Mouse (Mus musculus) embryo, embryonic 11 days (tissue): ENCODE results near the gene Klc4.

ENCODE experiments used
- DNase-seq: peaks from one replicate; pipeline ENCODE4 v3.0.0-alpha.2; 2015

The Klc4 gene

GRCm38 (mm10) chr17:46645561-46646321 is at the start of gene Klc4, which contains the start of gene Mrpl2:
TSS of gene Klc4 (minus strand) at chr17:46646022.
TSS of gene Mrpl2 (plus strand) at chr17:46646229.
- DNase-seq: peak; percentile 97

DNA sequence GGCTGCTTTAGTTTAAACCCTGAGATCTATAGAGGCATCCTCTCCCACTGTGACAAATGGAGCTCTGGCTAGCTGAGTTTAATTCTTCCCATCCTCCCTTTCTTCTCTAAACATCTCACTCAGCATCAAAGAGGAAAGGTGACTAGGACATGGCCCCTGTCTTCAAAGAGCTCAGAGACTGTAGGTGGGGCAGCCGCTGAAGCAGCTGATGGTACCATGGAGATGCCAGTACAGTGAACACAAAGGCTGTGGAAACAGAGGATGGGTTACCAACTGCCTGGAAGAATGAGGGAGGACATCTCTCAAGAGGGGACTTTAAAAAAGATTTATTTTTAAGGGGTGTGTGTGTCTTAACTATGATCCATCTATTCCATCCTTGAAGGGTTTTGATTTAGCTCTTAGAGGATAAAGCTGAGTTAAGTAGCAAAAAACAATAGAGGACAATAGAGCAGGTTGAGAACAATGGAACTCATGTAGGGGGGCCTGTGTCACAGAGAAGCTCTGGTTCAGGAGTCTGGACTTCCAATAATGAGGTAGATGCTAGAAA is 48.8 kb upstream of the Klc4 start:
- no peak for DNase-seq

DNA sequence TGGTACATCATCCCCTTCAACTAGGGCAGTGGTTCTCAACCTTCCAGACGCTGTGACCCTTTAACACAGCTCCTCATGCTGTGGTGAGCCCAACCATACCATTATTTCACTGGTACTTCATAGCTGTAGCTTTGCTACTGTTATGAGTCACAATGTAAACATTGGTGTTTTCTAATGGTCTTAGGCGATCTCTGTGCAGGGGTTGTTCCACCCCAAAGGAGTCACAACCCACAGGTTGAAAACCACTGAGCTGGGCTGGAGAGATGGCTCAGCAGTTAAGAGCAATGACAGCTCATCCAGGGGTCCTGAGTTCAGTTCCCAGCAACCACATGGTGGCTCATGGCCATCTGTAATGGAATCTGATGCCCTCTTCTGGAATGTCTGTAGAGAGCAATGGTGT is 45.6 kb upstream of the Klc4 start:
- no peak for DNase-seq

- no peak for DNase-seq
These were observed 44.8 kb upstream of the Klc4 start for GRCm38 (mm10) chr17:46690665-46691064.

DNA sequence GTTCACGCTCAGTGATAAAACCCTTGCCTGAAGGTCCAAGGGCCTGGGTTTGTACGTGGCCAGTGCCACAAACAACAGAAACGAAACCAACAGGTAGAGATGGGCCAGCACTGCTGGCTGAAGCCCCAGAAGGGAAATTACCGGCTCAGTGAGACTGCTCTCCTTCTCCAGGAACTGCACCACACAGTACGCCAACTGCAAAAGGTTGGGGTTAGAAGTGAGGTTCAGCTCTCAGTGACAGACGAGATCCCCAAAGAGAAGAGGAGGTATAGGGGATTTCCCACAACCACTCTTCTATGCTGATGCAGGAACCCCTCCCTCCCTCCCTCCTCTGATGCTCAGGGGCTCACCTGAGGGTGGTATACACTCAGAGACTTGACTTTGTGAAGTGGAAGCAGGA is 40.1 kb upstream of the Klc4 start:
- DNase-seq: no peak

DNA sequence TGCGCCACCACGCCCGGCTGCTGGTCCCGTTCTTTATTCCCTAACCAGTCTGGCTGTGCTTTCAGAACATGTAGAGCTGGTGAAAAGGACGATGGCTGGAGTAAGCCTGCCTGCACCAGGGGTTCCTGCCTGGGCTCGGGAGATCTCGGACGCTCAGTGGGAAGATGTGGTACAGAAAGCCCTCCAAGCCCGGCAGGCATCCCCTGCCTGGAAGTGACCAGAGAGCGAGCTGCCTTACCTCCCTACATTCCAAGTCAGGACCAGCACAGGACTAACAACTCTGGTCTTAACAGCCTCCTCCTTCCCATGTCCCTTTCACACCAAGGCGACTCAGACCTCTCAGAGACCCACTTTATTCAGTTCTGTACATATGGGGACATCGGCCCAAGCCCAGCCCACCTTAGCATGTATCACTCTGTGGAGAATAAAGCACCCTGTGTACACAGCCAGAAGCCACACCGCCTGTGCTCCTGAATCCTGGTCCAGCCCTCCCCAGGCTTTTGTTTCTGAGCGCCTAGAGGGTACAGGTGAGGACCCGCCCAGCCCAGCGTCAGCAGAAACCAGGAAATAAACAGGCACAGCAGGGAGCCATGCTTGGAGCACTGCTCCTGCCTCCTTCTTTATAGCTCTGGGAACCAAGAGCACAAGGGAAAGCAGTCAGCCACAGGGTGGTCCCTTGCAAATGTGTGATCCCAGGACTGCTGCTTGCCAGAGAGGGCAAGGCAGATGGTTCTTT is 37.0 kb upstream of the Klc4 start:
- DNase-seq: no peak

DNA sequence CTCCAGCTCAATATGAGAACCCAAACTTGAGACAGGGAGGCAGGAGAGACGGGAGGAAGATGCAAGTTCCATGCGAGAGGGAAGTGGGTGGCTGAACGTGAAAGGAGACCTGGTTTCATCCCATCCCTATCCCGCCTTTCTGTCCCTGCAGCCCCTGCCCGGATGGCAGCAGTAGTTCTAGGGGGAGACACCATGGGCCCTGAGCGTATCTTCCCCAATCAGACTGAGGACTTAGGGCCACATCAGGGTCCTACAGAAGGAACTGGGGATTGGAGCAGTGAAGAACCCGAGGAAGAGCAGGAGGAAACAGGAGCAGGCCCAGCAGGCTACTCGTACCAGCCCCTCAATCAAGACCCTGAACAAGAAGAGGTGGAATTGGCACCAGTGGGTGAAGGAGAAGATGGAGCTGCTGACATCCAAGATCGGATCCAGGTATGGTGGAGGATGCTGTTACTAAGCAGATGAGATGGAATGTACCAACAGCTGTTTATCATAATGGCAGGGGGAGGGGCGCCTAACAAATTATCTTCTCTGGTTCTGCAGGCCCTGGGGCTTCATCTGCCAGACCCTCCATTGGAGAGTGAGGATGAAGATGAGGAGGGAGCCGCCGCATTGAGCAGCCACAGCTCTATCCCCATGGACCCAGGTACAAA is 35.8 kb upstream of the Klc4 start:
- DNase-seq: no peak

- peak; percentile 99 for DNase-seq
These were observed 35.0 kb upstream of the Klc4 start, which contains the start of gene Klhdc3 for GRCm38 (mm10) chr17:46680760-46681373. TSS of gene Klhdc3 (minus strand) at chr17:46680914.

- peak; percentile 70 for DNase-seq
These were observed 34.3 kb upstream of the Klc4 start for GRCm38 (mm10) chr17:46679843-46680759.

- no peak for DNase-seq
These were observed 33.1 kb upstream of the Klc4 start for GRCm38 (mm10) chr17:46678911-46679310.

DNA sequence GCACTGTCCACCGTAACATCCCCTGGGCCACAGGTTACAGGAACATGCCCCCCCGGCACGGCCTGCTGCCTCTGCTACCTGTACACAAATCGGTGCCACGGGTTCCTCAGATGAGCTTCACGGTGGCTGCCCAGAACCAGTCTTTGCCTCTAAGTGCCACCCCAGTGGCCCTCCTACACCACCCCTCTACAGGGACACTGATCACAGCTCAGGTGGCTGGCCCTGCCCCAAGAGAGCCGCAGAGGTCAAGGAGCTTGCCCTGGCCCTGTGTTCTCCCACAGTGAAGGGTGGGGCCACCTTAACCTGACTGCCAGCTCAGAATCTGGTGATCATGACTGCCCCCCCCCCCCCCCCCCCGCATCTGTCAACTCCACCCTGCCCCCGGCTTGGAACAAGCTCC is 32.6 kb upstream of the Klc4 start, which contains the start of gene Mea1:
Mea1 (plus strand) TSS at position 378 of the 400 bp plus-strand sequence.
- no peak for DNase-seq

DNA sequence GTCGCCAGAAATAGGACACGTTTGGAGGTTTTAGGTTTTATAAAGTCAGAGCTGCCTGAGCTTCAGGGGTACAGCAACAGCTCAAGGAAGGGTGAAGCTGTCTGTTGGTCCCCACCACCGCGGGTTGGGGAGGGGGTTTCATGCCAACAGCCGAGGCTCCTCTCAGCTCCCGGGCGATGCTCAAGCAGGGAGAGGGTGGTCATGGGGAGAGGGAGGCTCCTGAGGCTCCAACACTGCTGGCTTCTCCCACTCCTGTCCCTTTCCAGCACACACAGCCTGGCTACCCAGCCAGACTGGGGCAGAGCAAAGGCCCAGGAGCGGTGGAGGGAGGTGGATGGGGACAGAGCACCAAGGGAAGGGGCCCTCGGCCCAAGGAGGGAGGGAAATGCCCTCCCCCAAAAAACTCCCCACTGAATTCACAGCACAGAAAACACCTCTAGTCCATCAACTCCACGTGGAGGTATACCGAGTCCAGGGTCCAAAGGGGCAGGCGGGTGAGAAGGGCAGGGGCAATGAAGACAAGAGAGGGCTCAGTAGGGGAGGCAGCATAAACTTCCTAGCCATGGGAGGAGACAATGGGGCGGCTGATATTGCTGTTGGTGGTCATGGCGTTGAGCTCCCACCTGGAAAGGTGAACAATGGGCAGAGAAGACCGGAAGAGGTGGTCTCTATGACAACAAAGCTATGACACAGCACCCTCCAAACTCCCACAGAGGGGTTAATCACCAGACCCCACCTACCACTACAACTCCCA is 28.9 kb upstream of the Klc4 start:
- DNase-seq: no peak

GRCm38 (mm10) chr17:46673850-46674529 is 28.2 kb upstream of the Klc4 start, which contains the start of gene Rrp36:
TSS of gene Rrp36 (minus strand) at chr17:46674352.
- DNase-seq: peak; percentile 96

- DNase-seq: no peak
These were observed 24.1 kb upstream of the Klc4 start for GRCm38 (mm10) chr17:46669911-46670310.

GRCm38 (mm10) chr17:46667712-46668111 is 21.9 kb upstream of the Klc4 start:
- DNase-seq: no peak

GRCm38 (mm10) chr17:46662730-46663129 is 16.9 kb upstream of the Klc4 start:
- no peak for DNase-seq

DNA sequence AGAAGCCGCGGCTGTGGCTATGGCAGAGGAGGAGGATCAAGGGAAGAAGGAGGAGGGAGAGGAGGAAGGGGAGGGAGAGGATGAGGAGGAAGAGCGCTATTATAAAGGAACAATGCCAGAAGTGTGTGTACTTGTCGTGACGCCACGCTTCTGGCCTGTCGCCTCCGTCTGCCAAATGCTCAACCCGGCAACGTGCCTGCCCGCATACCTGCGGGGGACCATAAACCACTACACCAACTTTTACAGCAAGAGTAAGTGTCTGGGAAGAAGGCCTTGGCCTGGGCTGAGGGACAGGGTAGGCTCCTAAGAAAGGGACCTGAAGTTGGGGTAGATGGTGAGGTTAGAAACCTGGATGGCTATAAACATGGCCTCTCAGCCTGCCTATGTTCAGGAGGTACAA is 16.2 kb upstream of the Klc4 start:
- no peak for DNase-seq

DNA sequence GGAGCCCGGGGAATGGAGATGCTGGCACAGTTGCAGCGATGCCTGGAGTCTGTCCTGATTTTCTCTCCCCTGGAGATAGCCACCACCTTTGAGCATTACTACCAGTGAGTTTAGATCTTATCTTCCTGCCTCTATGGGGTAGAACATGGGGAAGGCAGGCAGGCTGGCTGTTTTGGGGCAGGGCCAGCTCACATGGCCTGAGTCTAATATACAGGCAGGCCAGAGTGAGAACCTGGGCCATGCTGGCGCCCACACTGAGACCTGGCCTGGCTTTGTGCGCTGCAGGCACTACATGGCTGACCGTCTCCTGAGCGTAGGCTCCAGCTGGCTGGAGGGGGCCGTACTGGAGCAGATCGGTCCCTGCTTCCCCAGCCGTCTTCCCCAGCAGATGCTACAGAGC is 15.5 kb upstream of the Klc4 start:
- DNase-seq: no peak

DNA sequence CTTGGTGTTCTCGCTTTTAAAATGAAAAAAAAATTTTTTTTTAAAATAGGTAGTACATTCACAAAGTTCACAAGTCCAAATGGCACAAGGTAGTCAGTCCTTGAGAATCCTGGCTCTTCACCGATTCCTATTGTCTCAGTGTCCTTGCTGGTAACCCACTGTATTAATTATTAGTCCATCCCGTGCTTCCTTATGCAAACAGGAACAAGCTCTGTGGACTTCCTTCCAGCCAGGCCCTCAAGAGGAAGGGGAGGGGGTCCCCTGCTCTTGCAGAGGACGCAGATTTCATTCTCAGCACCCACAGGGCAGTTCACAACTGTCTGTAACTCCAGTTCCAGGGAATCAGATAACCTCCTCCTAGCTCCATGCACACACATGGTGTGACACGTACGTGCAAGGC is 10.2 kb upstream of the Klc4 start:
- no peak for DNase-seq
